Mouse (Mus musculus) left cerebral cortex, postnatal 10 days (tissue): Measurements from ENCODE around the gene Upp2. TPM values are rescaled to one million over a fixed set of nuclear protein-coding genes. Genes with fewer than 3 reads are reported as not detected.

Experiments
- DNase-seq, 2 experiments: peaks; one replicate each; pipeline ENCODE4 v3.0.0; 2021 to 2022; ENCODE audit warnings: low spot score in 2 of 2, mixed read lengths in 1 of 2; ENCODE audit errors: extremely low spot score in 1 of 2
- intact Hi-C: fragments of 180-260 bp; cut with DNase I; formaldehyde crosslinking; loops from one replicate; pipeline ENCODE4 v1.15.1; 2025
- total RNA-seq, 2 experiments: library from RNA; stranded (reverse); gene quantifications; 2 replicates each; pipeline ENCODE4 v1.2.3; 2021

Gene Upp2
- total RNA-seq, 2 experiments from 2014 or later: 16.6 TPM

- intact Hi-C loops: no loop called here
- no peak for DNase-seq
Measured at GRCm38 (mm10) chr2:58546264-58546663, 20.8 kb upstream of the Upp2 start.

DNA sequence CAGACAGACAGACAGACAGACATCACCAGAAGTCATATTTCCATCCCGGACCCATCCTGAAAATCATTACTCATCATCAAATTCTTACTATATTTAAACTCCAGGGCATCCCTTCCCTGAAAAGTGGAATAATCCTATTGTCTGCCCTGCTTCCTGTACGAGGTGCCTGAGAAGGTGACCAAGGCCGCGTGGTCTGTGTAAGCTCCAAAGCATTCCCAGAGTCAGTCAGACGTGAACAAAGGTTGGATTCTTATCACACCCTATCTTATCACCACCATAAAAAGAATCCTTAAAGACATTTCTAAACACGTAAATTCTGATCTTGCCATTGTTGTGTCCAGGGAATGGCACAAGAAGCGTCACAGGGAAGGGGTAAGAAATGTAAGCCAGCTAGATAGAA, 18.2 kb upstream of the Upp2 start:
- intact Hi-C loops: no loop called here
- DNase-seq: no peak

DNA sequence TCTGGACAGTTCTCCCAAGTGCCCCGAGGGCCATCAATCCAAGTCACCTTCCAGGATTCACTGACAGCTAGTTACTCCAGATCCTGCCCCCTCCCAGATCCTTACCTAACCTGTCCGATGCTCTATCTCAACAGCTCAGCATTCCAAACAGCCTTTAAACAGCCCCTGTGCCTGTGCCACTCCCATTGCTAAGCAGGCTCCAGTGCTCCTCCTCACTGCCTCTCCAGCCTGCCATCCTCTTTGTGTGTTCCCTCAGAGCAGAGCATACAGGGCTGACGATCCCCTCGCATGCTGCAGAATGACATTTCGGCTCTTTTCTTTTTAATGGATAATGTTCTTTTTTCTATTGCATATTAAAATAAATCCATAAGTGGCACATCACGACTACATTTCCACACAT, 17.1 kb upstream of the Upp2 start:
- intact Hi-C loops: no loop called here
- no peak for DNase-seq

- intact Hi-C loops: no loop called here
- no peak for DNase-seq
Measured at GRCm38 (mm10) chr2:58550488-58550887, 16.6 kb upstream of the Upp2 start.

DNA sequence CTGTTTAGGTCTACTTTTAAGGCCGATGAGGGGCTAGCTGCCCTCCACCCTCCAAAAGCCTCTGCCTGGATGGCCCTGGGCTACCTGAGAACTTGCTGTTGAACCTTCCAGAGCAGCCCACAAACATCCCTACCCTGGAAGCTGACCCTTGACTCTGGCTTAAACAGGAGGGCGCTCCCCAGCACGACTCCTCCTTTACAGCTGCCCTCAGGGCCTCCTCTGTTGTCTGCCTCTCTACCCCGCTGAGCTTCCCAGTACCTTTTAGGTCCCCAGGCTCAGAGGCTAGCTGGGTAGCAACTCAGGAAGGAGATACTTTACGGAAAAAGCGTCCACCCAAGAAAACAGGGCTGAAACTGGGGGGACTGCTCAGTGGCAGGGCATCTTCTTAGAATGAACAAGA, 15.2 kb upstream of the Upp2 start:
- DNase-seq: no peak
- intact Hi-C loops: no loop called here

- DNase-seq: no peak
- intact Hi-C loops: no loop called here
Measured at GRCm38 (mm10) chr2:58552296-58552695, 14.8 kb upstream of the Upp2 start.

GRCm38 (mm10) chr2:58557045-58557845, 9.9 kb upstream of the Upp2 start:
- intact Hi-C loops: no loop called here
- DNase-seq: no peak

- no peak for DNase-seq
- intact Hi-C loops: loop anchor here (10.0 kb wide), 1 partner anchor 537 kb away; no protein-coding TSS in a partner anchor
Measured at GRCm38 (mm10) chr2:58562137-58562536, 5.0 kb upstream of the Upp2 start.

GRCm38 (mm10) chr2:58565267-58565666, 1.8 kb upstream of the Upp2 start:
- peak in 1 of 2 experiments; percentile 52 for DNase-seq
- intact Hi-C loops: loop anchor here (5.0 to 10.0 kb wide), 4 partner anchors 43 to 540 kb away; no protein-coding TSS in a partner anchor

- no peak for DNase-seq
- intact Hi-C loops: loop anchor here (5.0 to 10.0 kb wide), 4 partner anchors 44 to 541 kb away; no protein-coding TSS in a partner anchor
Measured at GRCm38 (mm10) chr2:58566049-58566409, 1.1 kb upstream of the Upp2 start.

GRCm38 (mm10) chr2:58566410-58567065, 560 bp upstream of the Upp2 start:
- DNase-seq: peak in 1 of 2 experiments; percentile 85
- intact Hi-C loops: loop anchor here (5.0 to 10.0 kb wide), 4 partner anchors 44 to 542 kb away; no protein-coding TSS in a partner anchor

GRCm38 (mm10) chr2:58567866-58568719, 995 bp downstream of the Upp2 start:
- intact Hi-C loops: loop anchor here (5.0 to 10.0 kb wide), 4 partner anchors 46 to 543 kb away; no protein-coding TSS in a partner anchor

GRCm38 (mm10) chr2:58568841-58569645, 1.9 kb downstream of the Upp2 start:
- intact Hi-C loops: loop anchor here (5.0 to 10.0 kb wide), 4 partner anchors 47 to 544 kb away; no protein-coding TSS in a partner anchor

More at GRCm38 (mm10) chr2:58567866-58568719, 995 bp downstream of the Upp2 start:
- no peak for DNase-seq

DNA sequence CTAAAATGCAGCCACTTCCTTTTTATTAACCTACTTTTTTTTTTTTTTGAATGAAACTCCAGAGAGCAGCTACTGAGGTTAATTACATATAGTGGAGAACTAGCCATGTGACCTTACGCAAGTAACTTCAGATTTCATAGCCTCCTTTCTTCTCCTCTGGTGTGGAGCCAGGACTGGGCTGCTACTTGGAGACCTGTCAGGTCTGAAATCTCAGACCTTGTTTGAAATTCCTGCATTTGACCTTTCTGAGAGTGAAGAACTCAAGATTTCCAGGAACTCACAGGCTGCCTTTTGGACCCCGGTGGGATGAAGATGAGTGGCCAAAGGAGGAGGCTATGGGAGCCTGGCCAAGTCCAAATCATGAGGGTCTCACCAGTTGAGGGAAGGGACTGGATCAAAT, 7.1 kb downstream of the Upp2 start:
- DNase-seq: no peak
- intact Hi-C loops: no loop called here

More at GRCm38 (mm10) chr2:58568841-58569645, 1.9 kb downstream of the Upp2 start:
- DNase-seq: no peak

- DNase-seq: peak; percentile 63 to 73
- intact Hi-C loops: loop anchor here (1.0 kb wide), 1 partner anchor 56 kb away; no protein-coding TSS in a partner anchor
Measured at GRCm38 (mm10) chr2:58586311-58586710, 19.2 kb downstream of the Upp2 start.

DNA sequence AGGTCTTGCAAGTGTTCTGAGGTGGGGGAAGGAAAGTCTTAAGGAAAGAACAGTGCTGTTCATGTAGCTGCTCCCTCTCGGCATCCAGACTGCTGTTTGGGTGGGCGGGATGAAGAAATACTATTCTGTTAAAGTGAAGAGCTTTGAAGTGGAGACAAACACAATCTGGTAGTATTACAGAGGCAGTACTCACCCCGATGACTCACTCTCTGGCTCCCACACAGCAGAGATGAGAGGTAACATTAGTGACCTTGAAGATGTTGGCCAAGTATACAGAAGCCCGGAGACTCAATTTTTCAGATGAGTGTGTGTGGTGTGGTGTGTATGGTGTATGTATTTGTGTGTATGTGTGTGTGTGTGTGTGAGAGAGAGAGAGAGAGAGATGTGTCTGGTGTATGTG, 22.5 kb downstream of the Upp2 start:
- intact Hi-C loops: no loop called here
- no peak for DNase-seq

- DNase-seq: no peak
Measured at GRCm38 (mm10) chr2:58590055-58590454, 23.0 kb downstream of the Upp2 start.

DNA sequence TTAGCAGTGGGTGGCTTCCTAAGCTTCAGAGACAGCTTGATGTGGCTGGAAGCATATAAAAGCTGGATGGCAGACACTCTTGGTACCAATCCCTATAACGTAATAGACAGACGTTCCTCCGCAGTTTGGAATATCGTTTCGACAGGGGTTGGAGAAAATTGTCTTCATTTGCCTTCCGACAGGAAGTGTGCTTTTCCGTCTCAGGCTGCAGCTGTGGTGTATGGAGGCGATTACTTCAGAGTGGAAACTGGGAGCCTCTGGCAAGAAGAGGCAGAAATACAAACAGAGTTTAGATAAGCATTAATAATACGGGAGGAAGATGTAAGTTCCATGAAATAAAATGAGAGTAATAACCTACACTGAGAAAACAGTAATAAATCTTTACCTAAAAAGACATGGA, 28.3 kb downstream of the Upp2 start:
- intact Hi-C loops: no loop called here
- DNase-seq: no peak

More at GRCm38 (mm10) chr2:58590055-58590454, 23.0 kb downstream of the Upp2 start:
- intact Hi-C loops: no loop called here
